Mouse (Mus musculus) thymus, adult 2 months (tissue): Measurements from ENCODE around the gene Tm4sf20. TPM values are rescaled to one million over a fixed set of nuclear protein-coding genes. Genes with fewer than 3 reads are reported as not detected.
A peak's percentile ranks its signal among the peaks of the same experiment; 100 is the strongest.

Experiments used
- DNase-seq: peaks from one replicate; pipeline ENCODE4 v3.0.0; 2021
- H3K27ac ChIP-seq: fragments of 200-500 bp; 2 replicates; pipeline ENCODE4 v1.5.1; 2012; ENCODE audit warnings: low read length, control low read depth; ENCODE audit not compliant: control insufficient read depth, insufficient read depth
- H3K27me3 ChIP-seq: fragments of 200-500 bp; 2 replicates; pipeline ENCODE4 v1.6.1; 2012; ENCODE audit warnings: mild to moderate bottlenecking, low read length, moderate library complexity, mixed read lengths; ENCODE audit not compliant: control insufficient read depth, insufficient read depth
- H3K36me3 ChIP-seq: fragments of 200-500 bp; 2 replicates; pipeline ENCODE4 v1.6.1; 2012; ENCODE audit warnings: mild to moderate bottlenecking, low read length, moderate library complexity; ENCODE audit not compliant: control insufficient read depth, insufficient read depth
- H3K4me1 ChIP-seq: fragments of 200-500 bp; replicated peaks from 2 replicates; pipeline ENCODE4 v1.6.1; 2012; ENCODE audit warnings: low read length; ENCODE audit not compliant: control insufficient read depth, insufficient read depth
- H3K4me3 ChIP-seq: fragments of 200-500 bp; 2 replicates; pipeline ENCODE4 v1.5.1; 2012; ENCODE audit warnings: mild to moderate bottlenecking, low read length, control low read depth, moderate library complexity; ENCODE audit not compliant: control insufficient read depth, insufficient read depth
- CTCF ChIP-seq: fragments of 200-500 bp; IDR thresholded peaks from 2 replicates; pipeline ENCODE4 v1.5.1; 2012; ENCODE audit warnings: mild to moderate bottlenecking, control low read depth, low read length, moderate library complexity, borderline replicate concordance; ENCODE audit not compliant: control insufficient read depth, poor library complexity, insufficient read depth; ENCODE audit errors: extremely low read depth
- POLR2A ChIP-seq: fragments of 200-500 bp; IDR thresholded peaks from 2 replicates; pipeline ENCODE4 v1.6.1; 2012; ENCODE audit warnings: mild to moderate bottlenecking, low read length, control low read depth, moderate library complexity; ENCODE audit not compliant: control insufficient read depth, poor library complexity, insufficient read depth; ENCODE audit errors: extremely low read depth
- WGBS: fragments of 180-500 bp; shearing (Covaris S2); methylation state at CpG from one replicate; pipeline ENCODE4 v1.1.7; 2018; 5-methylcytosine and 5-hydroxymethylcytosine counted together
- polyA plus RNA-seq: library from polyadenylated mRNA; depleted of rRNA; stranded (reverse); fragments of >200 nt; gene quantifications from 2 replicates; pipeline ENCODE4 v1.2.3, GENCODE M21; 2012

Gene Tm4sf20
- polyA plus RNA-seq, 1 experiment: 0.24 TPM

DNA sequence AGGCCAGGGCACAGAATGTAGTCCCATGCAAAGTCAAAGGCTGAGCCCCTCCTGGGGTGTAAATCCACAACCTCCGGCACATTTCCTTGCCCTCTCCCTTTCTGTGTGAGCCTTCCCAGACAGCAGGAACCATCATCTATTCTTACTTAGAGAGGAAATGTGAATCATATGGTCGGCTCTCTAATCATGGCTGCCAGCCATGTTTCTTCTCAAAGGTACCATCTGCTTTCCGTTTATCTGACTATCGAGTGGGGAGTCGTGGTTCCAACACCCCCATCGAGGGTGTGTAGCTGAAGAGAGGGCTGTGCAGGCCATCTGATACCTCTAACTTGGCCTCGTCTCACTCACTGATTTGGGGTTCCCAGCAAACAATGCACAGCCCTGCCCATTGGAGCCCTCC, 19.8 kb upstream of the Tm4sf20 start:
- DNase-seq: no peak
- Histone ChIP-seq H3K27ac (no peak overlapping the region), H3K27me3 (no peaks in the 10 kb centered on the region), H3K36me3 (no peaks in the 10 kb centered on the region), H3K4me1 (no peaks in the 10 kb centered on the region), H3K4me3 (no peak overlapping the region)
- TF ChIP-seq POLR2A (no peak), CTCF (no peak)
- WGBS: 85% methylated on average over 7 of the region's 7 CpGs

DNA sequence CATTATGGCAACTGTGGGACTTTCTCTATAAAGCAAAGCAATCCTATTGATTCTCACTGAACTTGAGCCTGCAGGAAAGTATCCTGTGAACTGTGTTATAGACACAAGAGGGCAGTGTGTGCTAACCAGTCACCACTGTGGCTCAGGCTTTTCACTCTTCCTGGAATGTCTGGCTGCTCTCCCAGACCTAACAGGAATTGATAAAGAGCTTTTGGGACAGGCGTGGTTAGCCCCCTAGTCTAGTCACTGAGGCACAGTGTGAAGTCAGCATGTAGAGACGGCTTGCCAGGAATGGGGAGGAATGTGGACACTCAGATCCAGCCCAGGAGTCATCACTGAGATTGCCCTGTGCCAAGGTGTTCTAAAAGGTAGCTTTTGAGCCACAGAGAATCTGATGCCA, 19.2 kb upstream of the Tm4sf20 start:
- TF ChIP-seq POLR2A: no peak
- no peak for TF ChIP-seq CTCF
- H3K36me3 ChIP-seq: no peaks in the 10 kb centered on the region
- H3K27me3 ChIP-seq: no peaks in the 10 kb centered on the region
- H3K27ac ChIP-seq: no peak overlapping the region
- no peaks in the 10 kb centered on the region for H3K4me1 ChIP-seq
- 11% methylated on average over 2 of the region's 2 CpGs for WGBS
- no peak overlapping the region for H3K4me3 ChIP-seq
- DNase-seq: peak; percentile 14

DNA sequence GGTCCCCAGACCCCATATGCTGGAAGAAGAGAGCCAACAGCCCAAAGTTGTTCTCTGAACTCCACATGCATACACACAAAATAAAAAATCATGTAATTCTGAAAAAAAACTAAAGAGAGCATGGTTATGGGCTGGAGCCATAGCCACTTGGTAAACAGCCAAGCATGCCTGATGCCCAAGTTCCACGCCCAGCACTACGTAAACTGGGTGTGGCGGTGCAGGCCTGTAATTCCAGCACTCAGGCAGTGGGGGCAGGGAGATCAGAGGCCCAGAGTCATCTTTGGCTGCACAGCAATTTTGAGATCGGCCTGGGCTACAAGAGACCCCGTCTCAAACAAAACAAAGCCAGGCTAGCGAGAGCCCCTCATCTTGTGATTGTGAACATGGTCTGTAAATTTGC, 17.3 kb upstream of the Tm4sf20 start:
- DNase-seq: no peak
- 90% methylated on average over 6 of the region's 6 CpGs for WGBS
- Histone ChIP-seq H3K36me3 (no peaks in the 10 kb centered on the region), H3K4me1 (no peaks in the 10 kb centered on the region), H3K4me3 (no peak overlapping the region), H3K27me3 (no peaks in the 10 kb centered on the region), H3K27ac (no peak overlapping the region)
- TF ChIP-seq POLR2A: no peak
- no peak for TF ChIP-seq CTCF

DNA sequence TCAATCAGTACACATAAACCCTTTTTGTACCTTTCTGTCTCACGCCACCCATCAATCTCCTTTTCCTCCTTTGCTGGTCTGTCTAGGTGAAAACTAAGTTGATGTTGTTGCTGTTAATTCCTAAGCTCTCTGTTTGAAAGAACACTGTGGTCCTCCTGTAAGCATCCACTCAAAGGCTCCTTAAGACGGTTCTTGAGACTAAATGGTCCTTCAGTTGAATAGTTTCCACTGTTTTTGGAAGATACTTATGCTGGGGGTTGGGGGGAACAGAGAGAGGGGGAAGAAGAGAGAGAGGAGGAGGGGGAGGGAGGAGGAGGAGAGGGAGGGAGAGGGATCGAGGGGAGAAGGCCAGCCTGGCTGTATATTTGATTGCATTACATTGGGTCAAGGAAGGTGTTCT, 15.3 kb upstream of the Tm4sf20 start:
- Histone ChIP-seq H3K4me3 (no peak overlapping the region), H3K27me3 (no peaks in the 10 kb centered on the region), H3K27ac (no peak overlapping the region), H3K4me1 (no peaks in the 10 kb centered on the region), H3K36me3 (no peaks in the 10 kb centered on the region)
- DNase-seq: no peak
- TF ChIP-seq CTCF: no peak
- 80% methylated on average over 3 of the region's 3 CpGs for WGBS

DNA sequence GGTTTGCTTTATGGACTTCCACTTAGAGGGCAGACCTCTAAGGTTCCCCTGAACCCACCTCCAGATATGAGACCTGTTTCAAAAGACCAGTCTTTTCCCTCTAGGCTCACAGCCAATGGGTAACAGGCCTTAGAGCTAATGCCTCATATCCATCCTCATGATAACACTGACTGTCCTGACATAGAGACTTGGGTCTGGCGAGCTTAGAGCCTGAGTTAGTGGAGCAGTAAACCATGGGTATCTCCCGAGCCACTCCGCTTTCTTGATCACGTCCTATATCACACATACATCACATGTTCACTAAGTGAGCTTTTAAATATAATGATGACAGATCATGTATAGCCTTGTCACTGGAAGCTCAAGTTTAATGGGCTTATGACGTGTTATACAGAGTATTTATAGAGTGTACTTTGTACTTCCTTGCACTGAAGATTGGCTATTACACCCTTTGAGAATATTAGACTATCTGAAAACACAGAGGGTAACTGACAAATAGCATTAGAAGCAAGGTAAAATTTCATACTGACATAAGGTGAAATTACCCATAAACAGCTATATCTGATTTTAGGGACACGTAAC, 11.2 kb upstream of the Tm4sf20 start:
- H3K27ac ChIP-seq: no peak overlapping the region
- no peaks in the 10 kb centered on the region for H3K36me3 ChIP-seq
- no peaks in the 10 kb centered on the region for H3K4me1 ChIP-seq
- TF ChIP-seq CTCF (no peak), POLR2A (no peak)
- H3K4me3 ChIP-seq: no peak overlapping the region
- H3K27me3 ChIP-seq: no peaks in the 10 kb centered on the region
- DNase-seq: no peak
- 91% methylated on average over 6 of the region's 6 CpGs for WGBS

DNA sequence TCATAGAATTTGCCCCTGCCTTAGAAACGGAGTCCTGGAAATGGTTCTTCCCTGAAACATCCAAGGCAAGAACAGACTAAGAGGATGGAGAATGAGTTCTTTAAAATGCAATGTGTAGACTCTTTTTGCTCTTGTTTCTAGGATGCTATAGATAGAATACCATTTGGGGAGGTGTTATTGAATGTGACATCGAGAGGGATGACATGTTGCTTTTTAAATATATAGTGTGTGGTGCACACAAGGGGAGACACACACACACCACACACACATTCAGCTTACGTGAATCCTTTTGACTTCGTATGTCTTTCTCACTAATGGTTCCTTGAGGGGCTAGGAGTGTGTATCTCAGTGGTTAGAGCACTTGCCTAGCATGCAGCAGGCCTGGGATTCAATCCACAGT, 7.0 kb upstream of the Tm4sf20 start:
- no peak for DNase-seq
- no peaks in the 10 kb centered on the region for H3K27me3 ChIP-seq
- 96% methylated on average over 4 of the region's 4 CpGs for WGBS

DNA sequence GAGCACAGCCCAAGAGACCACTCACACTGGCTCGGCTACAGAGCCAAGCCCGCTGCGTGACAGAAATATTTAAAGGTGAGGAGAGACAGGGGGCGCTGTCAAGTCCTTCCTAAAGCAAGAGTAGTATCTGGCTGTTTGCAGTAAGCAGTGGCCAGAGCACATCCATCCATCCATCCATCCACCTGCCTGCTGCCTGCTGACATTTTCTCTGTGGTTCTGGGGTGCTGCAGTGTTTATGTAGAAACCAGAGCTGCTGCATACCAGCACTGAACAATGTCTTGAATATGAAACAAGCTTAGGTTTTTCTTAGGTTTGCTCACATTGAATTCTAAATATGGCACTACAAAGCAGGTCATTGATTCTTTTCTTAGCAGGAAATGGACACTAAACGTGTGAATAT, 4.9 kb upstream of the Tm4sf20 start:
- Histone ChIP-seq H3K27ac (no peak overlapping the region), H3K36me3 (no peaks in the 10 kb centered on the region), H3K4me1 (no peaks in the 10 kb centered on the region), H3K27me3 (no peaks in the 10 kb centered on the region), H3K4me3 (no peak overlapping the region)
- WGBS: 90% methylated on average over 5 of the region's 5 CpGs
- no peak for TF ChIP-seq CTCF
- no peak for TF ChIP-seq POLR2A
- DNase-seq: no peak

More for the DNA sequence above, 7.0 kb upstream of the Tm4sf20 start:
- no peak for TF ChIP-seq CTCF
- no peak for TF ChIP-seq POLR2A
- Histone ChIP-seq H3K4me3 (no peak overlapping the region), H3K4me1 (no peaks in the 10 kb centered on the region), H3K27ac (no peak overlapping the region), H3K36me3 (no peaks in the 10 kb centered on the region)
